Mouse (Mus musculus) hindbrain, embryonic 14.5 days (tissue): ENCODE results near the gene Spire2. TPM values are rescaled to one million over a fixed set of nuclear protein-coding genes. Genes with fewer than 3 reads are reported as not detected.

ENCODE experiments used
- ATAC-seq: fragments of 200-750 bp; cut with Nextera tagmentation; 2 replicates; pipeline ENCODE4 v1.8.0; 2017; ENCODE audit warnings: moderate number of reproducible peaks, mild to moderate bottlenecking, moderate TSS enrichment, moderate library complexity; ENCODE audit not compliant: low FRiP score
- DNase-seq: peaks from one replicate; pipeline ENCODE4 v3.0.0-alpha.2; 2015; ENCODE audit warnings: low spot score
- H3K27ac ChIP-seq: fragments of 300-500 bp; sonication (generic); 2 replicates; pipeline ENCODE4 v1.5.1; 2014; ENCODE audit warnings: mild to moderate bottlenecking, moderate library complexity
- H3K27me3 ChIP-seq: fragments of 300-500 bp; sonication (generic); 2 replicates; pipeline ENCODE4 v1.6.1; 2014; ENCODE audit warnings: mild to moderate bottlenecking, low read length, mixed read lengths; ENCODE audit not compliant: control insufficient read depth, insufficient read depth
- H3K36me3 ChIP-seq: fragments of 300-500 bp; sonication (generic); replicated peaks from 2 replicates; pipeline ENCODE4 v1.6.1; 2014; ENCODE audit not compliant: control insufficient read depth, insufficient read depth
- H3K4me1 ChIP-seq: fragments of 300-500 bp; sonication (generic); replicated peaks from 2 replicates; pipeline ENCODE4 v1.6.1; 2014; ENCODE audit warnings: antibody characterized with exemption, low read length, mixed read lengths; ENCODE audit not compliant: control insufficient read depth, insufficient read depth
- H3K4me2 ChIP-seq: fragments of 300-500 bp; sonication (generic); replicated peaks from 2 replicates; pipeline ENCODE4 v1.6.1; 2014; ENCODE audit warnings: mild to moderate bottlenecking, moderate library complexity
- H3K4me3 ChIP-seq: fragments of 300-500 bp; sonication (generic); replicated peaks from 2 replicates; pipeline ENCODE4 v1.5.1; 2014; ENCODE audit warnings: mild to moderate bottlenecking, low read length
- H3K9ac ChIP-seq: fragments of 300-500 bp; sonication (generic); 2 replicates; pipeline ENCODE4 v1.6.1; 2014
- H3K9me3 ChIP-seq: fragments of 300-500 bp; sonication (generic); 2 replicates; pipeline ENCODE4 v1.6.1; 2016; ENCODE audit warnings: low read length; ENCODE audit not compliant: control insufficient read depth
- WGBS: fragments of 180-500 bp; shearing (Covaris S2); extraction: QIAGEN DNeasy Blood & Tissue Kit; methylation state at CpG from one replicate; pipeline ENCODE4 v1.1.7; 2014; 5-methylcytosine and 5-hydroxymethylcytosine counted together
- polyA plus RNA-seq: library from polyadenylated mRNA; unstranded; fragments of >200 nt; fragmentation: Nextera tagmentation; extraction: Ambion mirVana; gene quantifications from 2 replicates; pipeline ENCODE4 v1.2.1, GENCODE M21; 2014

Spire2 gene
- polyA plus RNA-seq, 1 experiment from 2014 or later, result 33.1 TPM

DNA sequence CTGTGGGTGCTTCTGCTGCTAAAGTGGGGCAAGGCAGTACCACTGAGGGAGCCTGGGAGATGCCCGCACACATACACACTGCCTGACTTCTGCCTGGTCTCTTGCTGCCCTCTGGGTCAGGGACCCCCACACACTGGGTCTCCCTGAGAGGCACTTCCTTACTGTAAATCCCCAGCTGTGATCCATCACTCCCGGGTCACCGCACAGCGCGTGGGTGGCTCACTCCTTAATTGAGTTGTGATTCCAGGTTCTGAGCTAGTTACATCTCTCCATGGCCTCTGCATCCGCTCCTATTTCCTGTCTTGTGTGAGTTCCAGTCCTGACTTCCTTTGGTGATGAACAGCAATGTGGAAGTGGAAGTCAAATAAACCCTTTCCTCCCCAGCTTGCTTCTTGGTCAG lies 1.8 kb upstream of the Spire2 start:
- no peaks in the 10 kb centered on the region for H3K36me3 ChIP-seq
- 80% methylated on average over 6 of the region's 6 CpGs for WGBS
- ATAC-seq, result no peak
- no peak overlapping the region for H3K4me3 ChIP-seq
- no peak overlapping the region for H3K9ac ChIP-seq
- H3K27ac ChIP-seq, result no peak overlapping the region; the same call in 1 of the 2 replicates
- peaks cover 17% of the 10 kb centered on the region for H3K4me1 ChIP-seq
- no peaks in the 10 kb centered on the region for H3K27me3 ChIP-seq
- H3K4me2 ChIP-seq, result no peak overlapping the region
- no peaks in the 10 kb centered on the region for H3K9me3 ChIP-seq
- DNase-seq, result no peak

DNA sequence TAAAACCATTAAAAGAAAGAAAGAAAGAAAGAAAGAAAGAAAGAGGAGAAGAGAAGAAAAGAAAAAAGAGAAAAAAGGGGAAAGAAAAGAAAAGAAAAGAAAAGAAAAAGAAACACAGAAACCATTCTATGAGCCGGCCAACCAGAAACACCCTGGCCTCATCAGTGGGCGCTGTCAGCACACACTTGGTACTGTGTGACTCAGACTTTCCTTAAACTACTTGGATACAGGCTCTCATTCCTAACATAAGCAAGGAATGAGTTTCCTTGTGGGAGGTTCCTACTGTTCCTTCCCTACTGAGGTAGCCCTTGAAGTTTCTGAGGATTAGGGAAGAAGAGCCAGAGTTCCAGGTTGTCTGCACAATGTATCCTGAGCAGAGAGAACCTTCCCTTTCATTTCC lies 1.2 kb upstream of the Spire2 start:
- DNase-seq (no peak), ATAC-seq (no peak)
- H3K4me1 ChIP-seq, result peaks cover 17% of the 10 kb centered on the region
- H3K27ac ChIP-seq, result peak overlapping the region; percentile 98
- H3K36me3 ChIP-seq, result no peaks in the 10 kb centered on the region
- 89% methylated on average over 2 of the region's 2 CpGs for WGBS
- peak overlapping the region; percentile 96 for H3K9ac ChIP-seq
- peak overlapping the region; percentile 93; the same call in 1 of the 2 replicates for H3K4me3 ChIP-seq
- no peaks in the 10 kb centered on the region for H3K27me3 ChIP-seq
- no peaks in the 10 kb centered on the region for H3K9me3 ChIP-seq
- peak overlapping the region; percentile 86 for H3K4me2 ChIP-seq

DNA sequence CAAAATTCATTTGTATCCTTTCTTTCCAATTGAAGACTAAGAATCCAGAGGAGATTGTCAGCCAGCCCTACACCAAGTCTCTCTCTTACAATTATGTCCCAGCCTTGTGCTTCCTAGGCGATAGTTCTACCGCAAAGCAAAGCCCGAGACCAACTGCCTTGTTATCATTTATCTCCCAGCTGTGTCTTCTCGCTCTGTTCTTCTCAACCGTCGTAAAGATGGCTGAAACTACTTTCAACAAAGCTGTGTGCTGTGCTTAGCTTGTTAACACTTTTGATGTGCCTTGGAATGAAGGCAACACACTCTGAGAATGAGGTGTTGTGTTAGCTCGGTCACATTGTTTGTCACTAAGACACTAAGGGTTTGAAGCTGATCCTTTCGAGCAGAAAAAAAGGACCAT lies 703 bp upstream of the Spire2 start:
- peak overlapping the region; percentile 96 for H3K9ac ChIP-seq
- ATAC-seq, result peak; percentile 7; the same call in 1 of the 2 replicates

DNA sequence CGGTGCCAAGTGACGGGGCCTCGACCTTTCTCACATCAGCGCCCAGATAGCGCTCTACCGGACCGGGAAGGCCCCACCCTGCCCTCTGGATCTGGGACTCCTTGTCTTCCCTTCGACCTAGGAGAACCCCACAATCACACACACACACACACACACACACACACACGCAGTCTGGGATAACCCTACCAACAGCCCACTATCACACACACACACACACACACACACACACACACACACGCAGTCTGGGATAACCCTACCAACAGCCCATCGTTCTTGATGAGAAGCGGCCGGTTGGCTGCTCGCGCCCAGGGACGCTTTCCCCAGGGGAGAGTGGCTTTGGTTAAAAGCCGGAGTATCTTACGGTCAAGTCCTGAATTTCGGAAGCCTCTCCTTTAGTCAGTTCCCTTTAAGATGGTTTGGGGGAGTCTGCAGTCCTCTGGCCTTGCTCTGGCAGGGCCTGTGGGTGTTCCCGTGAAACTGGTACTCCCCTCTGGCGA lies 626 bp downstream of the Spire2 start:
- H3K27me3 ChIP-seq, result no peaks in the 10 kb centered on the region
- DNase-seq (peak; percentile 38), ATAC-seq (peak; percentile 26)
- no peaks in the 10 kb centered on the region for H3K36me3 ChIP-seq
- peaks cover 17% of the 10 kb centered on the region for H3K4me1 ChIP-seq
- peak overlapping the region; percentile 96 for H3K9ac ChIP-seq
- peak overlapping the region; percentile 98 for H3K27ac ChIP-seq
- WGBS, result 3% methylated on average over 21 of the region's 21 CpGs
- peak overlapping the region; percentile 86 for H3K4me2 ChIP-seq
- no peaks in the 10 kb centered on the region for H3K9me3 ChIP-seq
- peak overlapping the region; percentile 93 for H3K4me3 ChIP-seq

More for the DNA sequence above, 703 bp upstream of the Spire2 start:
- Histone ChIP-seq H3K4me2 (peak overlapping the region; percentile 86), H3K27ac (peak overlapping the region; percentile 98), H3K36me3 (no peaks in the 10 kb centered on the region), H3K27me3 (no peaks in the 10 kb centered on the region), H3K9me3 (no peaks in the 10 kb centered on the region), H3K4me1 (peaks cover 17% of the 10 kb centered on the region), H3K4me3 (peak overlapping the region; percentile 93)
- DNase-seq, result no peak
- WGBS, result 25% methylated on average over 8 of the region's 8 CpGs

- no peak for ATAC-seq
- no peaks in the 10 kb centered on the region for H3K27me3 ChIP-seq
- DNase-seq, result no peak
- WGBS, result 2% methylated on average over 7 of the region's 7 CpGs
- H3K9me3 ChIP-seq, result no peaks in the 10 kb centered on the region
- peak overlapping the region; percentile 98 for H3K27ac ChIP-seq
- peak overlapping the region; percentile 93 for H3K4me3 ChIP-seq
- H3K4me2 ChIP-seq, result peak overlapping the region; percentile 86
- no peaks in the 10 kb centered on the region for H3K36me3 ChIP-seq
- H3K9ac ChIP-seq, result peak overlapping the region; percentile 96
- peaks cover 17% of the 10 kb centered on the region for H3K4me1 ChIP-seq
Observed at GRCm38 (mm10) chr8:123333864-123334263, 1.4 kb downstream of the Spire2 start.

GRCm38 (mm10) chr8:123334467-123334866 lies 2.0 kb downstream of the Spire2 start:
- H3K4me2 ChIP-seq, result peak overlapping the region; percentile 86
- ATAC-seq (no peak), DNase-seq (no peak)
- H3K4me3 ChIP-seq, result peak overlapping the region; percentile 93
- H3K4me1 ChIP-seq, result peaks cover 17% of the 10 kb centered on the region
- no peaks in the 10 kb centered on the region for H3K9me3 ChIP-seq
- H3K9ac ChIP-seq, result peak overlapping the region; percentile 96
- no peaks in the 10 kb centered on the region for H3K36me3 ChIP-seq
- H3K27ac ChIP-seq, result peak overlapping the region; percentile 98
- WGBS, result 0% methylated on average over 1 of the region's 1 CpGs
- no peaks in the 10 kb centered on the region for H3K27me3 ChIP-seq

GRCm38 (mm10) chr8:123337475-123337874 lies 5.0 kb downstream of the Spire2 start:
- H3K9me3 ChIP-seq, result no peaks in the 10 kb centered on the region
- H3K36me3 ChIP-seq, result no peaks in the 10 kb centered on the region
- no peak for ATAC-seq
- no peak overlapping the region for H3K27ac ChIP-seq
- H3K27me3 ChIP-seq, result no peaks in the 10 kb centered on the region
- no peak for DNase-seq
- H3K4me1 ChIP-seq, result peaks cover 17% of the 10 kb centered on the region
- no peak overlapping the region for H3K4me3 ChIP-seq
- 84% methylated on average over 3 of the region's 3 CpGs for WGBS
- no peak overlapping the region for H3K9ac ChIP-seq
- no peak overlapping the region for H3K4me2 ChIP-seq

DNA sequence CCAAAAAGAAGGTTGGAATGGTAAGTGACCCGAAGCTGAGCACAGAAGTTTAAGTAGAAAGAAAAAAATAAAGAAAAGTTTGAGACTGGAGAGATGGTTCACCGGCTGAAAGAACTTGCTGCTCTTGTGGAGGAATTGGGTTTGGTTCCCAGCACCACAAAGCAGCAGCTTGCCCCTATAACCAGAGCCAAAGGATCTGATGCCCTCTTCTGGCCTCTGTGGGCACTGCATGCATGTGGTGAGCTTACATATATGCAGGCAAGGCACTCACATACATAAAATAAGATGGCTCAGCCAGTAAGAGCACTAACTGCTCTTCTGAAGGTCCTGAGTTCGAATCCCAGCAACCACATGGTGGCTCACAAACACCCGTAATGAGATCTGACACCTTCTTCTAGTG lies 7.6 kb downstream of the Spire2 start:
- WGBS, result over 99% methylated on average over 4 of the region's 4 CpGs
- Histone ChIP-seq H3K9ac (no peak overlapping the region), H3K4me3 (no peak overlapping the region), H3K9me3 (no peaks in the 10 kb centered on the region), H3K4me1 (no peaks in the 10 kb centered on the region; the same call in 1 of the 2 replicates), H3K36me3 (no peaks in the 10 kb centered on the region), H3K27ac (no peak overlapping the region), H3K27me3 (no peaks in the 10 kb centered on the region), H3K4me2 (no peak overlapping the region)
- DNase-seq (no peak), ATAC-seq (no peak)

DNA sequence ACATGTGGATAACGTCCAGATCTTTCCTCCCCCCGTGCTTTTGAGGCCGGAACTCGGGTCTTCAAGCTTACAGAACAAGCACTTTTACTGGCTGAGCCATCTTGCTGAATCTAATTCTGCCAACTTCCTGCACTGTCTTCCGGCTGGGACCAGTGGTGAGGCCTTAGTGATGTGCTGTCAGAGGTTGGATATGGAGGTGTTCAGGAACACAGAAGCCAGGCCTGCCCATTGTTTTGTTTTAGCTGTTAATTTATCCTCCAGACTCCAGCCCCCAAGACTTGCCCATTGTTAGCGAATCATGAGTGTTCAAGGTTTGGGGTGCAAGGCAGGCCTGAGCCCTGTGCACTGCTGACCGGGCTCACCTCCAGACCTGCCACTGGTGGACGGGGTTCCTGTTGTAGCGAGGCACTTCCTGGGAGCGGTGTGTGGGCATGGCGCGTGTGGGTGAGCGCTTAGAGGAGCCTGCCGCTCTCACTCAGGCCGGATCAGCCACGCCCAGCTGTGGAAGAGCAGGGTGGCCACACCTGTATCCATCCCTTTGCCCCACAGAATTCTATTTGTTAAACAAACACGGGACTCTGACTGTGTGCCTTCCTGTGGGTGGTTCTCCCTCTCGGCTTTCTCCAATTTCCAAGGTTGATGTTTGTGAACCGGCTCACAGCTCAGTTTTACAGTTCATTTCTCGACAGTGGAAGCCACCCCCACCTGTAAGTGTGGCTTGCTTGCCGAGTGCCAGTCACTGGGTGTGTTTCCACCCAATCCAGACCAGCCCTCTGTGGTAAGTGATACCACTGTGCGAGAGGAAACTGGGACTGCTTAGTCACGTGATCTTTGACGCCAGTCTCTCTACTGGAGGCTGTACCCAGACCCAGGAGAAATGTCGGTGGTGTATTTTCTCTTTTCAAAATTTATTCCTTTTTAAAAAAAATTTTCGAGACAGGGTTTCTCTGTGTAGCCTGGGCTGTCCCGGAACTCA lies 8.8 kb downstream of the Spire2 start:
- Histone ChIP-seq H3K9ac (no peak overlapping the region), H3K9me3 (no peaks in the 10 kb centered on the region), H3K4me3 (no peak overlapping the region), H3K4me2 (no peak overlapping the region), H3K4me1 (no peaks in the 10 kb centered on the region), H3K27me3 (no peaks in the 10 kb centered on the region), H3K36me3 (no peaks in the 10 kb centered on the region), H3K27ac (no peak overlapping the region)
- ATAC-seq (no peak), DNase-seq (no peak)
- 90% methylated on average over 27 of the region's 27 CpGs for WGBS
